In genomic region chr4:134052560-134052959, GRCm38 (mm10) we compare ENCODE assay signal across 13 mouse cellular contexts. TPM values are rescaled to one million over a fixed set of nuclear protein-coding genes. Genes with fewer than 3 reads are reported as not detected.
DNase-seq lines count a peak whose midpoint lies in the region; ATAC-seq and TF ChIP-seq lines count a peak whose summit lies in the region.
"Had no signal": no experiment of that assay in that cellular context is flagged by ENCODE, and none has a peak within 500 bp of the region (broad histone marks: within the 10 kb centered on the region; RNA-seq: fewer than 3 reads in every experiment).

No protein-coding gene starts in this region.

- no peaks in the 10 kb centered on the region for H3K27me3 ChIP-seq in hindbrain, postnatal 0 days (ENCODE audit: insufficient read depth, low read length)
- H3K27me3 ChIP-seq in hindbrain, embryonic 11.5 days (ENCODE audit: control insufficient read depth, insufficient read depth, low read length) = no peaks in the 10 kb centered on the region
- no peaks in the 10 kb centered on the region for H3K27me3 ChIP-seq in embryonic facial prominence, embryonic 14.5 days (replicated peaks; ENCODE audit: control insufficient read depth, insufficient read depth, low read length)
- H3K27me3 ChIP-seq: embryonic facial prominence, embryonic 12.5 days had no signal

- WGBS in hindbrain, postnatal 0 days = 20% methylated on average over 8 of the region's 8 CpGs
- 31% methylated on average over 8 of the region's 8 CpGs for whole genome bisulfite sequencing in hindbrain, embryonic 11.5 days
- WGBS in embryonic facial prominence, embryonic 14.5 days = 15% methylated on average over 8 of the region's 8 CpGs

- H3K36me3 ChIP-seq in hindbrain, postnatal 0 days (ENCODE audit: insufficient read depth, low read length) = no peaks in the 10 kb centered on the region
- H3K36me3 ChIP-seq in hindbrain, embryonic 11.5 days (ENCODE audit: control insufficient read depth, insufficient read depth, low read length) = no peaks in the 10 kb centered on the region
- H3K36me3 ChIP-seq in embryonic facial prominence, embryonic 14.5 days (ENCODE audit: control insufficient read depth, insufficient read depth, low read length) = no peaks in the 10 kb centered on the region
- H3K36me3 ChIP-seq: embryonic facial prominence, embryonic 12.5 days had no signal

- no peak overlapping the region for H3K4me2 ChIP-seq in hindbrain, postnatal 0 days (ENCODE audit: low read depth, low read length)
- H3K4me2 ChIP-seq in hindbrain, embryonic 11.5 days (replicated peaks; ENCODE audit: low read depth, low read length) = no peak overlapping the region
- no peak overlapping the region for H3K4me2 ChIP-seq in embryonic facial prominence, embryonic 14.5 days (ENCODE audit: low read depth, low read length)
- H3K4me2 ChIP-seq: embryonic facial prominence, embryonic 12.5 days had no signal

- no peak overlapping the region for H3K4me3 ChIP-seq in hindbrain, postnatal 0 days (ENCODE audit: low read length)
- H3K4me3 ChIP-seq in hindbrain, embryonic 11.5 days (ENCODE audit: low read depth, low read length) = no peak overlapping the region
- no peak overlapping the region for H3K4me3 ChIP-seq in embryonic facial prominence, embryonic 14.5 days (ENCODE audit: low read depth, low read length)
- H3K4me3 ChIP-seq: embryonic facial prominence, embryonic 12.5 days had no signal

- peak; percentile 87 for DNase-seq in hindbrain, postnatal 0 days (ENCODE audit: low spot score)
- DNase-seq in hindbrain, embryonic 11.5 days (ENCODE audit: low spot score) = no peak
- peak; percentile 48 to 72 for DNase-seq in right cerebral cortex, postnatal 10 days (ENCODE audit: low spot score in 2 of 2)
- no peak for DNase-seq in right cerebral cortex, postnatal 25 days
- DNase-seq in embryonic facial prominence, embryonic 14.5 days (ENCODE audit: low spot score) = peak; percentile 80
- DNase-seq in thymus, postnatal 14 days = peak; percentile 46
- no peak for DNase-seq in urinary bladder, postnatal 4 days (ENCODE audit: low spot score in 2 of 2)
- no peak for DNase-seq in kidney, adult 8-10 months

- no peak overlapping the region for H3K27ac ChIP-seq in hindbrain, postnatal 0 days
- H3K27ac ChIP-seq in hindbrain, embryonic 11.5 days (ENCODE audit: low read depth, low read length) = no peak overlapping the region
- H3K27ac ChIP-seq in embryonic facial prominence, embryonic 14.5 days (replicated peaks; ENCODE audit: low read depth, low read length) = no peak overlapping the region
- H3K27ac ChIP-seq: embryonic facial prominence, embryonic 12.5 days; macrophage had no signal

- H3K4me1 ChIP-seq in hindbrain, postnatal 0 days (ENCODE audit: insufficient read depth, low read length) = peaks cover 6% of the 10 kb centered on the region
- H3K4me1 ChIP-seq in hindbrain, embryonic 11.5 days (replicated peaks; ENCODE audit: control insufficient read depth, insufficient read depth, low read length) = no peaks in the 10 kb centered on the region
- H3K4me1 ChIP-seq in embryonic facial prominence, embryonic 14.5 days (ENCODE audit: control insufficient read depth, insufficient read depth, low read length) = peaks cover 5% of the 10 kb centered on the region; the same call in 1 of the 2 replicates

- TF ChIP-seq CTCF in hindbrain, postnatal 0 days (IDR thresholded peaks at IDR 0.05; ENCODE audit: low read depth) = no peak

- H3K9ac ChIP-seq in hindbrain, postnatal 0 days (replicated peaks; ENCODE audit: low read length) = no peak overlapping the region
- H3K9ac ChIP-seq in hindbrain, embryonic 11.5 days (ENCODE audit: low read depth, low read length) = no peak overlapping the region
- no peak overlapping the region for H3K9ac ChIP-seq in embryonic facial prominence, embryonic 14.5 days (ENCODE audit: low read depth, low read length)
- H3K9ac ChIP-seq: embryonic facial prominence, embryonic 12.5 days had no signal

- no peaks in the 10 kb centered on the region for H3K9me3 ChIP-seq in hindbrain, postnatal 0 days (ENCODE audit: low read length)
- no peaks in the 10 kb centered on the region for H3K9me3 ChIP-seq in hindbrain, embryonic 11.5 days (ENCODE audit: control insufficient read depth, low read length)
- H3K9me3 ChIP-seq in embryonic facial prominence, embryonic 14.5 days (ENCODE audit: control insufficient read depth, low read length) = no peaks in the 10 kb centered on the region
- H3K9me3 ChIP-seq: embryonic facial prominence, embryonic 12.5 days had no signal

- ATAC-seq in hindbrain, postnatal 0 days = no peak
- ATAC-seq in hindbrain, embryonic 11.5 days (ENCODE audit: low FRiP score) = no peak
- ATAC-seq in embryonic facial prominence, embryonic 14.5 days (ENCODE audit: low read depth) = no peak

RNA-seq across cellular contexts. Expression of gene Zfp683, which starts 1.1 kb away (rescaled TPM):
- not detected in 2 replicates for total RNA-seq in hindbrain, postnatal 0 days (2014; rRNA removed)
- polyA plus RNA-seq in hindbrain, postnatal 0 days (2015; fragmentation: Nextera tagmentation; extraction: Ambion mirVana) = not detected in 2 replicates
- polyA plus RNA-seq in hindbrain, embryonic 11.5 days (2014; fragmentation: Nextera tagmentation; extraction: Ambion mirVana) = not detected in 2 replicates
- not detected in 2 replicates for polyA plus RNA-seq in embryonic facial prominence, embryonic 14.5 days (2014; fragmentation: Nextera tagmentation; extraction: Ambion mirVana)
- total RNA-seq: MEL had no signal
- polyA plus RNA-seq: embryonic facial prominence, embryonic 12.5 days; kidney, embryonic 14.5 days; macrophage; stomach, embryonic 14.5 days had no signal

RNA-seq across cellular contexts. Expression of gene Crybg2, which starts 8.1 kb away (rescaled TPM):
- total RNA-seq in hindbrain, postnatal 0 days (2014; rRNA removed) = 1.7 and 2.8 TPM in 2 replicates
- polyA plus RNA-seq in hindbrain, postnatal 0 days (2015; fragmentation: Nextera tagmentation; extraction: Ambion mirVana) = 5.9 and 6.7 TPM in 2 replicates
- 1.4 and 1.8 TPM in 2 replicates for polyA plus RNA-seq in hindbrain, embryonic 11.5 days (2014; fragmentation: Nextera tagmentation; extraction: Ambion mirVana)
- polyA plus RNA-seq in embryonic facial prominence, embryonic 14.5 days (2014; fragmentation: Nextera tagmentation; extraction: Ambion mirVana) = 5.6 and 6.5 TPM in 2 replicates
- polyA plus RNA-seq: macrophage had no signal

RNA-seq across cellular contexts. Expression of gene Lin28a, which starts 33.9 kb away (rescaled TPM):
- total RNA-seq in hindbrain, postnatal 0 days (2014; rRNA removed) = not detected in 2 replicates
- 0.05 TPM in 1 of 2 replicates, not detected in the other for polyA plus RNA-seq in hindbrain, postnatal 0 days (2015; fragmentation: Nextera tagmentation; extraction: Ambion mirVana)
- 2.9 and 3.7 TPM in 2 replicates for polyA plus RNA-seq in hindbrain, embryonic 11.5 days (2014; fragmentation: Nextera tagmentation; extraction: Ambion mirVana)
- polyA plus RNA-seq in embryonic facial prominence, embryonic 14.5 days (2014; fragmentation: Nextera tagmentation; extraction: Ambion mirVana) = not detected in 2 replicates
- total RNA-seq: MEL had no signal
- polyA plus RNA-seq: kidney, embryonic 14.5 days; macrophage had no signal

RNA-seq across cellular contexts. Expression of gene Cd52, which starts 42.3 kb away (rescaled TPM):
- not detected in 2 replicates for total RNA-seq in hindbrain, postnatal 0 days (2014; rRNA removed)
- 2.7 TPM in 2 replicates for polyA plus RNA-seq in hindbrain, postnatal 0 days (2015; fragmentation: Nextera tagmentation; extraction: Ambion mirVana)
- 4.5 and 5.1 TPM in 2 replicates for polyA plus RNA-seq in hindbrain, embryonic 11.5 days (2014; fragmentation: Nextera tagmentation; extraction: Ambion mirVana)
- polyA plus RNA-seq in embryonic facial prominence, embryonic 14.5 days (2014; fragmentation: Nextera tagmentation; extraction: Ambion mirVana) = 15.6 and 19.3 TPM in 2 replicates

RNA-seq across cellular contexts. Expression of gene Ubxn11, which starts 49.8 kb away (rescaled TPM):
- total RNA-seq in hindbrain, postnatal 0 days (2014; rRNA removed) = 3.5 and 8.9 TPM in 2 replicates
- 14.0 and 14.6 TPM in 2 replicates for polyA plus RNA-seq in hindbrain, postnatal 0 days (2015; fragmentation: Nextera tagmentation; extraction: Ambion mirVana)
- polyA plus RNA-seq in hindbrain, embryonic 11.5 days (2014; fragmentation: Nextera tagmentation; extraction: Ambion mirVana) = 5.7 and 5.8 TPM in 2 replicates
- 9.7 and 10.2 TPM in 2 replicates for polyA plus RNA-seq in embryonic facial prominence, embryonic 14.5 days (2014; fragmentation: Nextera tagmentation; extraction: Ambion mirVana)

Comparison
In these comparisons a context has a peak if more than half of its experiments do, and no peak if none do; other contexts are left out.
1. DNase-seq: peak in hindbrain, postnatal 0 days (single experiment), right cerebral cortex, postnatal 10 days (2 of 2), embryonic facial prominence, embryonic 14.5 days (single experiment) and thymus, postnatal 14 days (single experiment); none in hindbrain, embryonic 11.5 days (single experiment), right cerebral cortex, postnatal 25 days (single experiment), urinary bladder, postnatal 4 days (0 of 2) and kidney, adult 8-10 months (0 of 2).